Mouse (Mus musculus) frontal cortex, postnatal 25 days (tissue): ENCODE measurements around the gene Vmn2r113.
"Not testable (repeated sequence)": the region's sequence is repeated elsewhere in the genome, so short reads cannot be mapped to it uniquely, and the experiment has no call there.

Experiments used
- DNase-seq, 2 experiments: peaks; one replicate each; pipeline ENCODE4 v3.0.0; 2022; ENCODE audit warnings: low spot score in 2 of 2

Vmn2r113 gene

GRCm38 (mm10) chr17:22942684-22943083, at the start of gene Vmn2r113:
Gene Vmn2r113 (plus strand): TSS chr17:22942984.
- not testable (repeated sequence) for DNase-seq
